Mouse (Mus musculus) c-Kit-negative CD71-positive TER-119-positive erythroid progenitor cells, embryonic 14.5 days (primary cell): ENCODE data around the gene Calhm1.
"Not testable (repeated sequence)": the region's sequence is repeated elsewhere in the genome, so short reads cannot be mapped to it uniquely, and the experiment has no call there.

Experiments used
- DNase-seq: peaks from one replicate; pipeline ENCODE4 v3.0.0-alpha.2; 2013; ENCODE audit warnings: low read depth, low spot score

Calhm1 gene

GRCm38 (mm10) chr19:47152062-47152369 lies 8.0 kb upstream of the Calhm1 start:
- DNase-seq, result no peak

- DNase-seq, result no peak
Observed at GRCm38 (mm10) chr19:47151332-47152061, 7.4 kb upstream of the Calhm1 start.

GRCm38 (mm10) chr19:47149854-47150253 lies 5.8 kb upstream of the Calhm1 start:
- no peak for DNase-seq

GRCm38 (mm10) chr19:47148267-47148847 lies 4.3 kb upstream of the Calhm1 start:
- DNase-seq, result no peak

GRCm38 (mm10) chr19:47142438-47142837 lies 1.6 kb downstream of the Calhm1 start:
- no peak for DNase-seq

GRCm38 (mm10) chr19:47139611-47140010 lies 4.4 kb downstream of the Calhm1 start:
- DNase-seq, result not testable (repeated sequence)

GRCm38 (mm10) chr19:47137771-47138421 lies 6.2 kb downstream of the Calhm1 start, which contains the start of gene Calhm2:
Gene Calhm2, minus strand, starts transcription at chr19:47138294.
- DNase-seq, result no peak

- DNase-seq, result no peak
Observed at GRCm38 (mm10) chr19:47137051-47137581, 6.9 kb downstream of the Calhm1 start.

- DNase-seq, result no peak
Observed at GRCm38 (mm10) chr19:47136170-47136569, 7.9 kb downstream of the Calhm1 start.

- DNase-seq, result no peak
Observed at GRCm38 (mm10) chr19:47135568-47135967, 8.5 kb downstream of the Calhm1 start.

GRCm38 (mm10) chr19:47133161-47133560 lies 10.9 kb downstream of the Calhm1 start:
- no peak for DNase-seq

- DNase-seq, result no peak
Observed at GRCm38 (mm10) chr19:47130551-47131125, 13.4 kb downstream of the Calhm1 start.

GRCm38 (mm10) chr19:47128835-47129234 lies 15.2 kb downstream of the Calhm1 start:
- DNase-seq, result no peak

GRCm38 (mm10) chr19:47128164-47128563 lies 15.9 kb downstream of the Calhm1 start:
- DNase-seq, result no peak

GRCm38 (mm10) chr19:47122802-47123201 lies 21.3 kb downstream of the Calhm1 start:
- DNase-seq, result peak; percentile 21

GRCm38 (mm10) chr19:47121054-47121453 lies 23.0 kb downstream of the Calhm1 start:
- DNase-seq, result peak; percentile 8

- DNase-seq, result no peak
Observed at GRCm38 (mm10) chr19:47118634-47119033, 25.4 kb downstream of the Calhm1 start.

- no peak for DNase-seq
Observed at GRCm38 (mm10) chr19:47104641-47105271, 39.3 kb downstream of the Calhm1 start.

- DNase-seq, result no peak
Observed at GRCm38 (mm10) chr19:47101080-47101479, 43.0 kb downstream of the Calhm1 start.
